Mouse (Mus musculus) lung, adult 18-20 months (tissue): ENCODE results near the gene Cln6.
"Not testable (repeated sequence)": the region's sequence is repeated elsewhere in the genome, so short reads cannot be mapped to it uniquely, and the experiment has no call there.

ENCODE experiments used
- DNase-seq, 2 experiments: peaks; one replicate each; pipeline ENCODE4 v3.0.0; 2022; ENCODE audit warnings: mixed read lengths in 2 of 2

Cln6 gene

DNA sequence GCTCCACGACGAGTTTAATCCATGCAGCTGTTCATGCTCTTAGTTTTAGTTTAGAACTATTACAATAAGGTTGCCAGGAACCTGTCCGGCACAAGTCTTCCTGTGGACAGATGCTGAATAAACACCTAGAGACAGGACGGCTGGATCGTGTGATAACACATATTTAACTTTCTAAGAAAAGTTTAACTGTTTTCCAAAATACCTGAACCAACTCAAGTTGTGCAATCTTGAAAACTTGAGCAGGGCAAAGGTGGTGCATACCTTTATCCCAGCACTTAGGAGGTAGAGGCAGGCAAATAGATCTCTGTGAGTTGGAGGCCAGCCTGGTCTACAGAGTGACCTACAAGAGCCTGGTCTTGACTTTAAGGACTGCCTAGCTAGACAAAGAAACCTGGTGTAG lies 3.7 kb upstream of the Cln6 start:
- DNase-seq, result no peak

DNA sequence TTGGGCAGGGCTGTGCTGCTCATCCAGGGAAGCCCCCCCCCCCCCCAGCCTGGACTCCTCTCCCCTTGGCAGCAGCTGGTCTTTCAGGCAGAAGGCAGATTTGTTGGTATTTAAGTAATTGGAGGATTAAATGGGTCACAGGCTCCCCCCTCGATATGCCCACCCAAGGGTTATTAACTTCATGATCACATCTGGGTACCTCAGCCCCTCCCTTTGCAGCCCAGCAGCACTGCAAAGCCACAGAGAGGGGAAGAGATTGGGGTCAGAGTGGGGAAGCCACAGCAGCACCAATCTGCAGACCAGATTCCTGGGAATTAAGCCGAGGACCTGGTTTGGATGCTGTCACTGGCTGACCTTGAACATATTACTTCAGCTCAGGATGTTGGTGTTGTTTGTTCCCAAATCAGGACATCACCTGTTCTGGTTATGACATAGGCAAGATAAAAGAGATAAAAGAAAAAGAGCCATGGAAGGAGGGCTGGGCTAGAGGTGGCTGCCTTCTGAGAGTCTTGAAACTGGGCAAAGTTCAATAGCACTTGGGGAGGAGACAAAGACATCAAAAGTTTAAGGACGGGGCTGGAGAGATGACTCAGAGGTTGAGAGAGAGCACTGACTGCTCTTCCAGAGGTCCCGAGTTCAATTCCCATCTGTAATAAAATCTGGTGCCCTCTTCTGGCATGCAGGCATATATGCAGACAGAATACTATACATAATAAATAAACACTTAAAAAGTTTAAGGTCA lies 2.7 kb upstream of the Cln6 start:
- no peak for DNase-seq

DNA sequence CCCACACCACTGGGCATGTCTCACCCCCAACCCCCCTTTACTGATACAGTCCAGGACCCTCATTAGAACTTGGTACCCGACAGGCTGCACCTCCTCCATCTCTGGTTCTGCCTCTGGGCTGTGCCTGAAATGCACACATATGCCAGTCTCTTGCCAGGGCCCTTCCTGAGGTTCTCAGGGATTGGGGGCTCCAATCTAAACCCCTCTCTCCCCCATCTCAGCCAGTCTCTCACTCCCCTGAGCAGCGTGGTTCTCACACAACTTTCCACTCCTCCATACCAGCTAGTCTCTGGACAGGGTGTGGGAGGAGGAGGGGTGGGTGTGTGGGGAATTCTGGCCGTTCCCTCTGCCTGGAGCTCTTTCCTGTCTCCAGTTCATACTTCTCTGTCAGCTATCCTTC lies 974 bp upstream of the Cln6 start:
- no peak for DNase-seq

DNA sequence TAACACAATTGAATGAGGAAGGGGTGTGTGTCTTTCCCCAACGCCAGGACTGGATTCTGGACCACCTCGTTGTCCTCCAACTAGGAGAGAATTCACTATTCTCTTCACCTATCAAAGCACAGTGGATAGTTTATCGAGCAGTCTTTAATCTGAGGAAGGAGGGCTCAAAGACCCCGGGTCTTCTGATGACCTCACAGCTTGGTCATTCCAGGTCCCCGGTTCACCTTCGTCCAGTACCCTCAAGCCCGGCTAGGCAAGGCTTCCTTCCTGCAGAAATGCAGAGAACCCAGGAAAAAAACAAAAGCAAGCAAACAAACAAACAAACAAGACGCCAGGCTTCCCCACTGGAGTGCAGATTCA lies 459 bp upstream of the Cln6 start:
- no peak for DNase-seq

DNA sequence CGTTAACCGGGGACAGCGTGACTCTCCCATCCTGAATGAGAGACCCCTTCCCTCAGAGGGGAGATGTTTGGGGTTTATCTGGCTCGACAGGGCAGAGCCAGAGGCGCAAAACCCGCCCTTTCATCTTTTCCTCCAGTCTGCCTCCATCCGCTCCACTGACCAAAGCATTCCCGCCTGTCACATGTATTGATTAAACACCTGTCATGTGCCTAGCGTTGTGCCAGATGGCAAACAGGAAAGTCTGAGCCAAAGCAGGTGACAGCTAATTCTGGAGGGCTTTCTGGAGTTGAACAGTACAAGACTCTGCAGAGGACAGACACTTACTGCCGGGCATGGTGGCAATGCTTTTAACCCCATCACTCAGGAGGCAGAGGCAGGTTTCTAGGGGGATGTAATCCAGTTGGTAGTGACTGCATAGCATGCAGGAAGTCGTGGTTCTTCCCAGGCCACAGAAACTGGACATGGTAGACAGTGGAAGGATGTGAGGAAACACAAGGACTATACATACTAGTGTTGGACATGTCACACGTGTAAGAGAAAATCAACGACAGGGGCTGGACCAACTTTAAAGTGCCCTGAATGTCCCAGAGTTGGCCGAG lies 686 bp downstream of the Cln6 start:
- DNase-seq, result peak; percentile 35 to 54

DNA sequence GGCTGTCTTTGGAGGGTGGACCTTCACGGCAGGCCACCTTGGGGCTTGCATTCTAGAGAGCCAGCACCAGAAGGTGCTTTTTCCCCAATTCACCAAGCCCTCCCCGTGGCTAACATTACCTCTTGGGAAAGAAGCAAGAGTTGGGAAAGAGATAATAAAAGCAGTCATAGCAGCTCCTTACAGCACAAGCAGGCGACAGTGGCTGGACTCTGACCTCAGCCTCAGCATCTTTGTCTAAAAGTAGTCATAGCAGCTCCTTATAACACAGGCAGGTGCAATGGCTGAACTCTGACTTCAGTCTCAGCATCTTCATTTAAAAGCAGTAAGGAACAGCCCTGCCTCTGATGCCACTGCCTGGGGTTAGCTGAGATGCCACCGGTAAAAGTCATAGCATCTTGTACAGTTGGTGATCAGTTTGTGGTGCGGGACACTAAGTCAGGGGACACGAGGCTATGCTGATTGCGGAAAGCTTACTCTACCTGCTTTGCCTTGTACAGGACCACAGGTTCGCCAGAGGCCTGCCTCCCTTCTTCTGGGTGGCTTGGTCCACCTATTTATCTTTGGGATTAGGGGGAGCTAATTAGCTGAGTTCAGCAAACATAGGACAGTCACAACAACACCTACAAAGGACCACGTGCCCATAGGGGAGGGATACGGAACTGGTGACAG lies 4.9 kb downstream of the Cln6 start:
- no peak for DNase-seq

DNA sequence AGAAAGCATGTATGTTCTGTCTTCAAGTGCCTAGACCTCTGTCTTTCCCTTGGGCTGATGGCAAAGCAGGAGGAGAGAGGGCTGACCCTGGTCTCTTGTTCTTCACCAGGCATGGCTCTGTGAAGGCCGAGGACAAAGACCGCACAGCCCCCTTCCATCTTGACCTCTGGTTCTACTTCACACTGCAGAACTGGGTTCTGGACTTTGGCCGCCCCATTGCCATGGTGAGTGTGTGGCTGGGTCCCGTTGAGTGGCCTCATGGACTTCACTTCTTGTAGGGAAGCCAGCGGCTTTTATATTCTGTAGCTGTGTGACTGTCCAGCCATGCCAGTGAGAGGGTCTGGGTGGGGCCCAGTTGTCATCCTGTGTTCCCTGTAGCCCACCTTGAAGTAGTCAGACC lies 5.9 kb downstream of the Cln6 start:
- DNase-seq, result no peak

DNA sequence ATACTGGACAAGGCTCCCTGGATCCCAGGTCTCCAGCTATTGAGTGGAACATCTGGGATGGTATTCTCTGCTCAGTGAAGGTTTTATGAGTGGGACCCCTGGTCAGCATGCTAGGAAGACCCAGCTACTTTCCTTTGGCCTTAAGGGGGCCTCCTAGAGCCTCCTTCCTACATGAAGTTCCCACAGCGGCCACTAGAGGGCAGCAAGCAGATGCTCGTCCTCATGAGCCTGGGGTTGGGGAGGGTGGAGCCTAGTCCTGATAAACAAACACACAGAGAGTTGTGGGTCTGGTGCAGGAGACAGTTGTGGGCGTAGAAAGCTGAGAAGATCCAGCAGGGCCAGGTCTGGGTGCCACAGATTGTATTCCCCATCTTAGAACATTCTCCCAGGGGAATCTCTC lies 9.1 kb downstream of the Cln6 start:
- DNase-seq, result peak; percentile 80 to 86

DNA sequence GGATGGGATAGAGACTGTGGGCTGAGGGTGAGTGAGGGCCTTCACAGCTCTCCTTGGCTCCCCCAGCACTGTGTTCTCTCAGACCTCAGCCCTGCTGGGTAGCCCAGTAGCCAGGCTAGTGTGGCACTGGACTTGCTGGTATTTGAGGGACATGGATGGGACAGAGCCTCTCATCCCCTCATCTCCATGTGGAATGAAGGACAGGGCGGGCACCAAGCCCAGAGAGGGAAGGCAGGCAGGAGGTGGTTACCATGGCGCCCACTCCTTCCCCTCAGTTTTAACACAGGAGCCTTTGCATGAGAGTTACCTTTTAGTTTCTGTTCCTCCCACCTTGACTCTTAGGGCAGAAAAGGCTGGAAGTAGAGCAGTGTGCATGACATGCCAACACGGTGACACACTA lies 10.1 kb downstream of the Cln6 start:
- DNase-seq, result no peak

DNA sequence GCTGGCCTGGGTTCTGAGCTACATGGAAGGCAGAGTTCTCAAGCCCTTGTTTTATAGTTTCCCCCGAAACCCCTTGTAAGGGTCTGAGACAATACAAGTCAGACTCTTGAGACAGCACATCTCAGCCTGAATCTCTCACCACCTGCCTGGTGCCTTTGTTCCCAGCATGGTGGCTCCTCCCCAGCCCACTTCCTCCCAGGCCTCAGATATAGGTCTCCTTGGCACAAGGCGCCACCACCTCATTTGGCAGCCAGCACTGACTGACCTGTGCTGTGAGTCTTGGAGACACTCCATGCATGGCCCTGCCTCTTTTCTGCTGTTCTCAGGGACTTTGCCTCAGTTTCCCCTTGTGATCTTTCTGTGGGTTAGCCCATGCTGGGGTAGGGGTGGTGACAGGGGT lies 13.0 kb downstream of the Cln6 start:
- no peak for DNase-seq

DNA sequence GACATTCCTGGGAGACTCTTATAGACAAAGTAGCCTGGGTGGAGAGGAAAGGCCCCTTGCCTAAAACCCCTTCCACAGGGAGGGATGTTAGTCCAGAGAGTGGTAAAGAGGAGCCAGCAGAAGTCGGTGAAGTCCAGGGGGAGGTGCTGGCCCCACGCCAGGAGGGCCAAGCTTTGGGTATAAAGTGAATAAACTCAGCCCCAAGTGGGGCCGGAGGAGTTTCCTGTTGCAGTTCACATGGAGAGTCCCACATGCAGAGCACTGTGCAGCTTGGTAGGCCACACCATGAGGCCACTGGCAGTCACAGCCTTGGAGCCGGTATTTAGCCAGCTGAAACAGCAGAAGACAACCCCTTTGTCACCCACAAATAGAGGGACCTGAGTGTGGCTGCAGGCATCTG lies 15.9 kb downstream of the Cln6 start:
- no peak for DNase-seq

DNA sequence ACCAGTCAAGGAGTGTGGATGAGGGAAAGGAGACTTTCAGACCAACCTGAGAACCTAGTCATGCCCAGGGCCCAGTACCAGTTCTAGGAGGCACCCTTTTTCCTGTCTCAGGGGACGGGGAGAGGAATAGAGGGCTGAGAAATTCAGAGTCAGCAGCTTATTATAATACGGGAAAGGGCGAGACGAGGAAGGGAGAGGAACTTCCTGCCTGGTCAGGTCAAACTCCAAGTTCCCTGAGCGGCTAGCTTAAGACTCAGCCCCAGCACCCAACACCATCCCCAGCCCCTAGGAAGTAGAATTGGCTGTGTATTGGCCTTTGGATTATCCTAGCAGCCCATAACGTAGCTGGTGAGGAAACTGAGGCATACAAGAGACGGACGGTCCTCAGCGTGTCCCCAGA lies 18.6 kb downstream of the Cln6 start:
- DNase-seq, result peak in 1 of 2 experiments; percentile 33

DNA sequence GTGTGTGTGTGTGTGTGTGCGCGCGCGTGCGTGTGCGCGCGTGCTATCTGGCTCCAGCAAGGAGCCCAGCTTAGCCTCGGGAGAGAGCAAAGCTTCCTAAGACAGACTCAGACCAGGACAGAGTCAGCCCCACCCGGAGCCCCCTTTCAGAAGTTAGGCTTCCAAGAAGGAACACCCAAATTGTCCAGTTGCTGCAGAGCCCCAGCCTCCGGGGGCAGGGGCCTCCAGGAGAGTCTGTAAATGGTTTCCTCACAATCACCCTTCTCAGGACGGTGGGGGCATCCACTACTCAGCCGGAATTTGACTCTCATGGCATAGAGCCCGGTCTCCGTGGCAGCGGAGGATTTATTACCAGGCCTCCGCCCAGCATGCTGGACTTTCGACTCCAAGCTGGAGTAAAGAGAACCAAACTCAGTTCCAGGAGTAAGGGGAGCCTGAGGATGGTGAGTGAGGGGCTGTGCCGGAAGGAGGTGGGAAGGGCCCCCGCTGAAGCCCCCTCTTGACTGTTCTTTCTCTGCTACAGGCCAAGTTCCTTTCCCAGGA lies 19.2 kb downstream of the Cln6 start, which contains the start of gene Calml4:
Calml4 (plus strand) TSS at position 362 of the 543 bp plus-strand sequence.
- peak; percentile 79 to 85 for DNase-seq

DNA sequence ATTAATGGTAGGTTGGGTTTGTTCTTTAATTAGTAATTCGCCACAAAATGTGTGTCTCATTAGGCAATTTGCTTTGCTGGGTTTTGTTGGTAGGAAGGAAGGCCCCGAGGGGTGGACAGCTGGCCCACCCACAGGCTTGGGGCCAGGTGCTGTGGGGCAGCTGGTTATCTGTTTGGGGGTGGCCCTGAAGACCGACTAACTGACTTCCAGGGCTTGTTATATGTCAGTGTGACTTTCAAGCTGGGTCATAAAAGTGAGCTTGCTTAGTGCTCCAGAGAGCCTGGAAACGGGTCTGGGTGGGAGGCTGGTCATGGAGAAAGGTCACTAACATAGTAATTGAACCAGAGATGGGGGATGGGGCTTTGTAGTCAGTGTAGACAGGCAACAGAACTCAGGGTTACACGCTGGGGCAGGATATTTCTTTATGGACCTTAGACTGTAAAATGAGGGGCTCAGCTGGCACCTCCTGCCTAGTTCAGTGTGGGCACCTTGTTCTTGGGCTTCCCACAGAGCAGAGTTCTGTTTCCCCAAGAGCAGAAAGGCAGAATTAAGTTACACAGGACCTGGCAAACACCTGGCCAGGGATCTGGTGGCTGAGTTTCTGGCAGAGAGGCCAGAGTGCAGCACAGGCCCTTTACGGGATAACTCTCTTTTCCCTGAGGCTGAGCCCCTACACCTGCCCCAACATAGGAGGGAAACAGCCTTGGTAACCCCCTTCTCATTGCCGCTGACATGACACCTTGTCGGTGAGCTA lies 19.9 kb downstream of the Cln6 start:
- no peak for DNase-seq

DNA sequence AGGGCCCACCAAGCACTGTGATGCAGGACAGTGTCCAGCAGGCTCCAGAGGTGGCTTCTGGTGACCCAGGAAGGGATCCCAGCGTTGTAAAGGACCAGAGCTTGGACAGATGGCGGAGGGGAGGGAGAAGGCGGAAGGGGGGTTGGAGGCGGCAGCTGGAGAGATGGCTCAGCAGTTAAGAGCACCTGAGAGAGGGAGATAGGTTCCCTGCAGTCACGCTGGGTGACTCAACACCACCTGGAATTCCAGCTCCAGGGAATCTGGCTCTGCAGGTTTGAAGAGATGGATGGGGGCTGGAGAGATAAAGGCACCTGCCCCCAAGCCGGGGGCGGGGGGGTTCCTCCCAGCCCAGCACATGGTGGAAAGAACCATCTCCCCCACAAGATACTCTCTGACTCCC lies 21.5 kb downstream of the Cln6 start:
- not testable (repeated sequence) for DNase-seq

DNA sequence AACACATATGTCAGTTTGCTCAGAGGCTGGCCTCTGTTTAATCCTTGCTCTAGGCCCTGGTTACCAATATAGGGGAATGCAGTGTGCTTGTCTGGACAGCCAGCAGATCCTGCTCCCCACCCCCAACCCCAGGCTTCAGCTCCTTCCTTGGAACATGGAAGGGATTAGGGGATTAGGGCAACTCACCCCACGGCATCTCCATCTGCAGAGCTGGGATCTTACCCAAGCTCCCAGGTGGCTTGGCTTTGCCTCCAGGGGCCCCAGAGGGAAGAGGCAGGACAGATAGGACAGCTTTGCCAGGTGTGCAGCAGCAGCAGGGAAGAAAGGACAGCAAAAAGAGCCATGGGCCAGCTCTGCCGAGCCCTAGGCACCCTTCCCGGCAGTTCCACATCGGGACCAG lies 22.3 kb downstream of the Cln6 start:
- no peak for DNase-seq

DNA sequence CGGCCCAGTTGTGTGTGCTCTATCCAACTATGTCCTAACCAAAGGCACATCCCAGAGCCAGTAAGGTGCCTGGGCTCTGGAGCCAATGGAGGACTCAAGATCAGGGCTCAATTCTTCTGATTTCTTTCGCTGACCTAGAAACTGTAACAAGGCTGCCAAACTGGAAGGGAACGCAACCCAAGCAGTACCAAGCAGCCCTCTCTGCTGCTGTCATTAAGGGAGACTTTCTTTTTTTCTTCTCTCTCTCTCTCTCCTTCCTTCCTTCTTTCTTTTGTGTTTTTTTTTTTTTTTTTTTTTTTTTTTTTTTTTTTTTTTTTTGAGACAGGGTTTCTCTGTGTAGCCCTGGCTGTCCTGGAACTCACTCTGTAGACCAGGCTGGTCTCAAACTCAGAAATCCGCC lies 30.7 kb downstream of the Cln6 start:
- DNase-seq, result not testable (repeated sequence)

DNA sequence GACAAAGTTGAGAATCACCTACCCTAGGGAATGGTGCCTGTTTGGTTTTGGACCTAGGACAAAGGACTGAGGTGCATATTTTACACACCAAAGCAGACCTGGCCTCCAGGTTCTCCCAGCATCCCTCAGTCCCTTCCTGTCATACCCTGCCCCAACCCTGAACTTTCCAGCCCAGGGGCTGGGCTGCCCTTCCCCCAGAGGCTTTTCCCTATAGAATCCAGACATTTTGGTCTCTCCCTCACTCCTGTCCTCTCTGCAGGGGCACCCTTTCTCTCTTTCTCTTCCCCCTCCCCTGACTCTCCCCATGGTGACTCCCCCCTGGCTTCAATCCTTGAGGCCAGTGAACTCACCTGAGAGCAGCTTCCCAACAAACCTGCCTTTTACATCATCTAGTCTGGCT lies 32.1 kb downstream of the Cln6 start:
- DNase-seq, result no peak

DNA sequence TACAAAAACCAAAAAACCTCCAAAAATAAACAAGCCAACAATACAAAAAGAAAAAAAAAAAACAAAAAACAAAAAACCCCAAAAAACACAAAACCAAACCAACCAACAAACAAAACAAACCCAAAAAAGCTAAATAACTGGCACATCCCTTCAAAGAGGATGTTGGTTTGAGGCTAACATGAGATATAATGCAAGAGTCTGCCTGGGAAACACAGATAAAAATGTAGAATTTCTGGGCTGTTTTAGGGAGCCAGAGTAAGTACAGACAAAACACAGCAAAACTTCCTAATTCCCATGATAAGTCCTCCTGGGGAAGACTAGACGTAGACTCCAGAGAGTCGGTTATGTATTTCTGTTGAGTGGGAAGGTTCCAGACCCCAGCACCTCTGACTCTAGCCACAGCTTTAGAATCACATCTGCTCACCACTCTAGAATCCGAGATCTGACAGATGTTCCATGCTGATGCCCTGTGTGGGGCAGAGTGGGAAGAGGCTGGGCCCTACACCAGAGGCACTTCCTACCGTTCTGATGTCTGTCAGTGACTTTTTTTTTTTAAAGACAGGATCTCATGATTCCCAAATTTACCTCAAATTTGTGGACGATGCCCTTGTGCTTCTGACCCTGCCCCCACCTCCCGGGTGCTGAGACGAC lies 38.5 kb downstream of the Cln6 start:
- no peak for DNase-seq

DNA sequence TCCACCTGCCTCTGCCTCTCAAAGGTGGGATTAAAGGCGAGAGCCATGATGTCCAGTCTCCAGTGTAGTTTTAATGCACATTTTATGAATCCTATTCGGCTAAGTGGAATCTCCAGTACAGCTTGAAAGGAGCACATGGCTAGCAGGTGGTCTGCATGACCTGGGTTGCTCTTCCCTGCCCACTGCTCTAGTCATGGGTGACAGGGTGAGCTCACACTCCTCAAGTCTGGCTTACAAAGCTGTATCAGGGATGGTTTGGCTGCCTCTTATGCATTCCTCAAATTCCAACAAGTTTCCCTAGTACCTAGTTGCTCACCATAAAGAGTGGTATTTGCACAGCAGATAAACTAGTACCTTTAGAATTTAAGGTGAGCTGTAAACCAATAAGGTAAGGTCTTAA lies 39.2 kb downstream of the Cln6 start:
- no peak for DNase-seq

DNA sequence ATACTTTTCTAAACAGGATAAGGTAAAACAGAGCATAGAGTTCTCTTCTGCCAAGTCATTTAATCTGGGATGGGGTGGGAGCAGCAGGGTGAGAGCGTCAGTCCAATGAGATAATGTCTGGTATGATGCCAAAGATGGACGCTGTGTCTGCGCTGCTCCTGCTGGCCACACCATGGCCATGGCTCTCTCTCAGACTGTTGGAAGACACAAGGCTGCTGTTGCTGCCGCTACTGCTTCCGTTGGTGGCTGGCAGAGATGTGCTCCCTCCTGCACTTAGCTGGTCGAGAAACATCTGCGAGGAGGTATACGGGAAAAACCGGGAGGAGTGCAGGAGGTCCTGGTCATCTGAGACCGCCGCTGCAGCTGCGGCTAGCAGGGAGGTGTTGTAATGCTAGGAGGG lies 43.3 kb downstream of the Cln6 start:
- DNase-seq, result peak; percentile 24 to 44

DNA sequence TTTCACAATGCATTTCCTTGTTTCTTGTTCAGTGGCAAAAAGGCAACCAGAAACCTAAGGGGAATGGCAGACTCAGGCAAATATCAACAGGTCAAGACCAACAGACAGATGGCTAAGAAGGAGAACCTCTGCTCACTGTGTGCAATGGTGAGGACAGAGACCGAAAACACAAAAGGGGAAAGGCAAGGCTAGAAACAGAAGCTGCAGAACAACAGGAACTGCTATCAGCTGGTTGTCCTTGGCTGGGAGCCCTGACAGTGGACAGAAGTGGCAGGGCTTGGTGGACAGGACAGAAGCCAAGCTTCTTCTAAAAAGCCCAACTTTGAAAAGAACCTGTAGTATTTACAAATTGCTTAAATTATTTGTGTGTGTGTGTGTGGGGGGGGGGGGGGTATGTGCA lies 55.9 kb downstream of the Cln6 start:
- DNase-seq, result peak in 1 of 2 experiments; percentile 21
